Mouse (Mus musculus) heart, postnatal 0 days (tissue): Measurements from ENCODE around the gene Znrf4. TPM values are rescaled to one million over a fixed set of nuclear protein-coding genes. Genes with fewer than 3 reads are reported as not detected.

Experiments
- ATAC-seq: fragments of 200-750 bp; cut with Nextera tagmentation; 2 replicates; pipeline ENCODE4 v1.8.0; 2017; ENCODE audit warnings: low read depth, moderate number of reproducible peaks, moderate library complexity; ENCODE audit not compliant: insufficient read depth
- DNase-seq: peaks from one replicate; pipeline ENCODE4 v3.0.0-alpha.2; 2016; ENCODE audit warnings: low spot score
- H3K27ac ChIP-seq: fragments of 300-500 bp; sonication (generic); 2 replicates; pipeline ENCODE4 v1.5.1; 2014; ENCODE audit warnings: low read depth, mild to moderate bottlenecking
- H3K27me3 ChIP-seq: fragments of 300-500 bp; sonication (generic); 2 replicates; pipeline ENCODE4 v1.6.1; 2014; ENCODE audit warnings: low read length, mixed read lengths; ENCODE audit not compliant: control insufficient read depth, insufficient read depth
- H3K36me3 ChIP-seq: fragments of 300-500 bp; sonication (generic); replicated peaks from 2 replicates; pipeline ENCODE4 v1.6.1; 2014; ENCODE audit warnings: low read length, mixed read lengths; ENCODE audit not compliant: control insufficient read depth, insufficient read depth
- H3K4me1 ChIP-seq: fragments of 300-500 bp; sonication (generic); 2 replicates; pipeline ENCODE4 v1.6.1; 2014; ENCODE audit warnings: antibody characterized with exemption; ENCODE audit not compliant: control insufficient read depth, insufficient read depth
- H3K4me2 ChIP-seq: fragments of 300-500 bp; sonication (generic); 2 replicates; pipeline ENCODE4 v1.6.1; 2014; ENCODE audit warnings: low read depth, mild to moderate bottlenecking, low read length, moderate library complexity
- H3K4me3 ChIP-seq: fragments of 300-500 bp; sonication (generic); 2 replicates; pipeline ENCODE4 v1.5.1; 2014; ENCODE audit warnings: low read depth, low read length
- H3K9ac ChIP-seq: fragments of 300-500 bp; sonication (generic); replicated peaks from 2 replicates; pipeline ENCODE4 v1.6.1; 2014; ENCODE audit warnings: low read depth, low read length, mixed read lengths
- H3K9me3 ChIP-seq: fragments of 300-500 bp; sonication (generic); replicated peaks from 2 replicates; pipeline ENCODE4 v1.6.1; 2016; ENCODE audit warnings: low read length; ENCODE audit not compliant: control insufficient read depth
- CTCF ChIP-seq: IDR thresholded peaks from 2 replicates; pipeline ENCODE4 v1.5.1; 2016; ENCODE audit warnings: antibody characterized with exemption, control low read depth, low read depth
- EP300 ChIP-seq: IDR thresholded peaks from 2 replicates; pipeline ENCODE4 v1.6.1; 2016; ENCODE audit warnings: antibody characterized with exemption, low read depth
- WGBS: fragments of 180-500 bp; shearing (Covaris S2); extraction: QIAGEN DNeasy Blood & Tissue Kit; methylation state at CpG from one replicate; pipeline ENCODE4 v1.1.7; 2014; 5-methylcytosine and 5-hydroxymethylcytosine counted together
- polyA plus RNA-seq: library from polyadenylated mRNA; unstranded; fragments of >200 nt; fragmentation: Nextera tagmentation; extraction: Ambion mirVana; gene quantifications from 2 replicates; pipeline ENCODE4 v1.2.1, GENCODE M21; 2015
- total RNA-seq: library from RNA; depleted of rRNA; stranded (reverse); fragments of >200 nt; gene quantifications from 2 replicates; pipeline ENCODE4 v1.2.3, GENCODE M21; 2014; ENCODE audit warnings: low replicate concordance

Gene Znrf4
- total and polyA plus RNA-seq, 2 experiments from 2014 or later, result not detected

DNA sequence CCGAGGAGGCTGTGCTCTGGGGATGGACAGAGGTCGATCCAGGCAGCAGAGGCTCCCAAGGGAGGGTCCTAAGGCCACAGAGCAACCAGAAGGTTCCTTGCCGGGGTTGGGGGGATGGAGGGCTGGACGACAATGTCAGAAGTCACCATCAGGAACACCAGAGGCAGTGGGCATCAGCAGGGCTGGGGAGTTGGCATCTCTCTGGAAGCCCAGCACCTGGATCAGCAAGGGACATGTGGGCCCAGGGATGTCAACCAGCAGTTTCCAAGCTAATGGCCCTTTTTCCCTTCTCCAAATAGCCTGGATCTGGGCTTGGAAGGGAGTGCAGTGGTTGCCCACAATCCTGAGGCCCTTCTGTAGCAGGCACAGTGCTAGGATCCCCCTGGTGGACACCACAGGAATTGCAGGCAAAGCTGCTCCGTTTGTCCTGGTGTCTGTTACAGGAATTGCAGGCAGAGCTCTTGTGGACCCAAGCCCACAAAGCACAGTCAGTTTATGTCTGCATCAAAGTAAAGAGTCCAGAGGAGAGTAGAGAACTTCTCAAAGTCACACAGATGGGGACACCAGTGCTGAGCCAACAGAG is 40.6 kb upstream of the Znrf4 start:
- ATAC-seq (peak; percentile 46; the same call in 1 of the 2 replicates), DNase-seq (peak; percentile 30)
- no peak overlapping the region for H3K4me3 ChIP-seq

DNA sequence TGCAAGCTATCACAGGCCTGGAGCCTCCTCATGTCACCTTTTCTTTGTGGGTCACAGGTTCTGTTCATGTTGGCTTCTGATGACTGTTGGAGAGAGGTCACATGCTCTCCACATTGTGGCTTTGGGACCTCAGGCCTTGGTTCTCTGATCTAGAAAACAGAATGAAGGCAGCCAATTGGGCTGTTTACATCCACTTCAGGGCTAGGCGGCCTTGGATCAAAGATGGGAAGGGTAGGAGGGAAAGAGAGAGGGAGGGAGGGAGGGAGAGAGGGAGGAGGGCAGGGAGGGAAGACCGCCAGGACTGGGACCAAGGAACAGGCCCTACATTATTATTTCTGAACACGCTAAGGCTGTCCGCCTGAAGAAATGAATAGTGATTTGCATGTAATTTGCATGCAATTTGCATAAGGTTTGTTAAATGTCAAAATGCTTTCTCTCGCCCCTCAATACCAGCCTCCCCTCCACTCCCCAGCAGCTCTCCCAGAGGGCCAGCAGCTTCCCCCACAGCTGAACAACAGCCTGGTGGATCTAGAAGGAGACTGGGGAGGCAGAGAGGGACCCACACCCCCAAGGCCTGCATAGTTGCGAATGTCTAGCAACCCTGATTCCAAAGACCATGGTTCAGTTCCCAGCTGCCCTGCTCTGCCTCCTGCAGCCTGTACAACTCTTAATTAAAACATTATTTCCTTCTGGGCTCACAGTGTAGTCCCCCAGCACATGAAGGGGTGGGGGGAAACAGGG is 39.8 kb upstream of the Znrf4 start:
- no peaks in the 10 kb centered on the region for H3K4me1 ChIP-seq

More for the DNA sequence above, 40.6 kb upstream of the Znrf4 start:
- H3K9me3 ChIP-seq, result no peaks in the 10 kb centered on the region
- H3K4me2 ChIP-seq, result no peak overlapping the region
- no peaks in the 10 kb centered on the region for H3K36me3 ChIP-seq
- TF ChIP-seq CTCF (peak; percentile 99), EP300 (no peak)
- no peak overlapping the region for H3K9ac ChIP-seq
- 51% methylated on average over 5 of the region's 5 CpGs for WGBS
- H3K27me3 ChIP-seq, result no peaks in the 10 kb centered on the region
- H3K4me1 ChIP-seq, result no peaks in the 10 kb centered on the region
- H3K27ac ChIP-seq, result no peak overlapping the region

DNA sequence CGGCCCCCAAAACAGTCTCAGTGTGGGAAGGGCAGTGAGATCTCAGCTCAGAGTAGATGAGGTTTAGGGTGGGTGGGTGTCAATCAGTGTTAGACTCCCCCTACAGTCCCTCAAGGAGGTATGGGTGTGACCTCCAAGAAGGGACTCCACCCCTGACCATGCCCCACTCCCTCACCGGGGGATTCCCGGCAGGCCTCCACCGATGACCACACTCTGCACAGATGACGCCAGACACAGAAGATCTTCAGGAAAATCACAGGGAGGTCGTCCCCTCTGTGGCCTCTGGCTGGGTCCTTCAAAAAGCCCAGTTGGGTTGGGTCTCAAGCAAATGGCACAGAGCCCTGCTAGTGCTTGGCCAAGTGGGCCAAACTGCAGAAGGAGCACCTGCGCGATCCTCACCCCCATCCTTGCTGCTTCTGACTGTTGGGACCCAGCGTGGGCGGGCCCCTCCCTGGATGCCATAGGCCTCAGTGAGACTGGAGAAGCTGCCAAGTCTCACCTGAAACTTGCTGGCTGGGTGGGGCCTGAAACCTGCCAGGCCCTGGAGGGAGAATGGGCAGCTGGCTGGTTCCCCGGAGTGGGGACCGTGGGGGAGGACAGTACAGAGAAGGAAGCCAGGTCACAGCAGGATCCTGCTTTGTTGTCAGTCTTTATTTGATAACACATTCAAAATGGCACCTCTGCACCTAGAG is 38.7 kb upstream of the Znrf4 start:
- TF ChIP-seq EP300 (no peak), CTCF (no peak)
- Histone ChIP-seq H3K9me3 (no peaks in the 10 kb centered on the region), H3K36me3 (no peaks in the 10 kb centered on the region), H3K4me2 (no peak overlapping the region), H3K27ac (no peak overlapping the region), H3K4me1 (no peaks in the 10 kb centered on the region), H3K9ac (no peak overlapping the region), H3K27me3 (no peaks in the 10 kb centered on the region), H3K4me3 (no peak overlapping the region)
- no peak for DNase-seq
- no peak for ATAC-seq
- 69% methylated on average over 12 of the region's 12 CpGs for WGBS

More for the DNA sequence above, 39.8 kb upstream of the Znrf4 start:
- no peak overlapping the region for H3K4me2 ChIP-seq
- H3K27ac ChIP-seq, result no peak overlapping the region
- H3K27me3 ChIP-seq, result no peaks in the 10 kb centered on the region
- ATAC-seq (no peak), DNase-seq (no peak)
- H3K9me3 ChIP-seq, result no peaks in the 10 kb centered on the region
- no peaks in the 10 kb centered on the region for H3K36me3 ChIP-seq
- 82% methylated on average over 6 of the region's 6 CpGs for WGBS
- H3K4me3 ChIP-seq, result no peak overlapping the region
- TF ChIP-seq CTCF, result no peak
- no peak for TF ChIP-seq EP300
- no peak overlapping the region for H3K9ac ChIP-seq

DNA sequence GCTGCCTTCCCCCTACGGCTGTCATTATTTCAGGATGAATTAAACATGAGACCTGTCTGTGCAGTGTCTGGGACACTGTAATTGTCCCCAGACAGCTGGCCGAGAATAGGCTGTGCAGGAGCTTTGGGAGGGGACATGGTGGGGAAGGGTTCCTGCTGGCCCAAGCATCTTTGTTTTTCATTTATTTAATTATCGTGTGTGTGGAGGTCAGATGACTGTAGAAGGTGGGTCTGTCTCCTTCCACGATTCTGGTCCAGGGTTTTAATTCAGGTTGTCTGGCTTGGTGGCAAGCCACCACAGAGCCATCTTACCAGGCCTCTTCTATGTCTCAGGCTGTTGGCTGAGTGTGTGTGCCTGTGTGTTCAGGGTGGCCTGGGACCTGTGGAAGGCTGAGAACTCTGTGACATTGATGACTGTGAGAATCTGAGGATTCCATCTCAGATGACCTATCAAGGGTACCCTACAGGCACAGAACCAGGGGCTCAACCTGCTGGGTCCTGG is 36.4 kb upstream of the Znrf4 start:
- TF ChIP-seq EP300, result no peak
- DNase-seq, result no peak
- Histone ChIP-seq H3K4me2 (no peak overlapping the region), H3K4me3 (no peak overlapping the region), H3K27ac (no peak overlapping the region), H3K4me1 (no peaks in the 10 kb centered on the region), H3K36me3 (no peaks in the 10 kb centered on the region), H3K9ac (no peak overlapping the region), H3K27me3 (no peaks in the 10 kb centered on the region), H3K9me3 (no peaks in the 10 kb centered on the region)
- ATAC-seq, result no peak
- WGBS, result 70% methylated on average over 4 of the region's 4 CpGs

DNA sequence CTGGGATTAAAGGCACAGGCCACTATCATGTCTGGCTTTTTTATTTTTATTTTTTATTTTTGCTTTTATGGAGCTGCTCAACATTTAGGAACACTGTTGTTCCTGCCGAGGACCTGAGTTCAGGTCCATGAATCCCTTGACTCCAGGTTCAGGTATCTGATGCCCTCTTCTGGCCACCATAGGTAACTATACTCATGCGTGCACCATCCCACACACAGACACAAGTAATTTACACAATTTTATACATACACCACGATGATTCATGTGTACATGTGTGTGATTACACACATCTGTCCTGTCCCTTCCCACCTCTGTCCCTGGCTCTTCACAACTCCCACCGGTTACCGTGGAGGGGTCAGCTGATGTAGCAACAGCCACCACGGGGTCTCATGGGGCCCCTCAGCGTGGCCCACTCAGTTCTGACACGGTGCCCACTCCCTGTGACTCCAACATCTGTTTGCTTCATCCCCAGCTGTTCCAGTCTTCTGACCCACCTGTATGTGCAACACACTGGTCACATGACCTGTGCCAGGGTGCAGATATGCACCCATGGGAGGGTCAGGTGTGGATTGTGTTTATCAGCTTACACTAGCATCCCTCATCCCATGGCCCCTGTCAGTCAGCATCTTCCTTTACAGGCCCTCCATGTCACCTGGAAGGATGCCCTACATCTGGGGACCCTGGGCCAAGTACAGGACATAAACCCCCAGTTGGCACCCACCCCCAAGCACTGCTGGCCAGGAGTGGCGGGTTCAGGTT is 35.8 kb upstream of the Znrf4 start:
- no peak overlapping the region for H3K4me3 ChIP-seq
- H3K4me1 ChIP-seq, result no peaks in the 10 kb centered on the region
- H3K4me2 ChIP-seq, result no peak overlapping the region
- H3K9ac ChIP-seq, result no peak overlapping the region
- DNase-seq, result no peak
- H3K36me3 ChIP-seq, result no peaks in the 10 kb centered on the region
- WGBS, result 74% methylated on average over 9 of the region's 9 CpGs
- no peak for ATAC-seq
- no peak overlapping the region for H3K27ac ChIP-seq
- H3K9me3 ChIP-seq, result no peaks in the 10 kb centered on the region
- no peaks in the 10 kb centered on the region for H3K27me3 ChIP-seq
- TF ChIP-seq CTCF, result 0 out of 2 replicates have a peak, but pooled peaks have one; percentile 22
- no peak for TF ChIP-seq EP300
